Mouse (Mus musculus) kidney, postnatal 36 days (tissue): ENCODE measurements at regions not wholly inside any gene's neighbourhood (a gene's known extent, or its start where the extent isn't known, plus 50 kb on each side); places are given as distances from the start of the nearest gene placed in this dataset.

Experiments used
- DNase-seq, 2 experiments: peaks; one replicate each; pipeline ENCODE4 v3.0.0; 2021 to 2022; ENCODE audit warnings: mixed read lengths in 2 of 2

DNA sequence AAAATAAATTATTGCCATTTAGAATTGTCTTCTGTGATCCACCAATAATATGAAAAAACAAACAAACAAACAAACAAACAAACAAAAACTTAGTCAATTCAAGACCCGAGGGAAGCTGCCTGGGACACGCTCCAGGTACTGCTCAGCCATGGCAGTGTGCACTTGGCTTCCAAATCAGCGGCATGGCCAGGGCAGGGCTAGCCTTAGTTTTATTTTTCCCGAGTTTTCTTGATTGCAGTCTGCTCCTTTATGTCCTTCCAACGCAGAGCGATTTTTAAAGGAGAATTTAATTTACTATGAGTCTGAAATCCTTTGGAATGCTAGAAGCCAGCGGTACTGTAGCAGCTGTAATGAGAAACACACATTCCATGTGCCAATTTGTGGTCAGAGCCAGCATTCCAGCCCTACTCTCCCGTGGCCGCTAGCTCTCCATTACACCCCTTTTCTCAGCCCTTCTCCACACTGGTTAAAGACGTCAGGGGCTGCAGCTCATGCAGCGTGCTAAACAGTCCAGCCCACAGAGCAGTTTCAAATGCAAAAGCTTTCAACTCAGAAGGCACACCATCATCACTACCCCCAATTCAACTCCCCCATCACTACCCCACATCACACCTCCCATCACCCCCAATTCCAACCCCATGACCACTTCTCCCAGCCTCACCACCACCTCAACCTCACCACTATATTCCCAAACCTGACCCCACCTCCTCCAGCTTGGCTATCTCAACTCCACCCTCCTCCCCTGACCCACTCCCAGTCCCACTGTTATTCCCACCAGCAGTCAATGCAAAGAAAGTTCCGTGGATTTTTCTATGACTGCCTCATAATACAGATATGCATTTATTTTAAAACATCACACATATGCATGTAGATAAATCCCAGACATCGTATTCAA, 187.9 kb upstream of the Gas1 start:
- DNase-seq: peak; percentile 10 to 19

GRCm38 (mm10) chr13:60369216-60369615, 192.1 kb upstream of the Gas1 start:
- DNase-seq: no peak

GRCm38 (mm10) chr13:60371656-60372055, 194.5 kb upstream of the Gas1 start:
- no peak for DNase-seq

DNA sequence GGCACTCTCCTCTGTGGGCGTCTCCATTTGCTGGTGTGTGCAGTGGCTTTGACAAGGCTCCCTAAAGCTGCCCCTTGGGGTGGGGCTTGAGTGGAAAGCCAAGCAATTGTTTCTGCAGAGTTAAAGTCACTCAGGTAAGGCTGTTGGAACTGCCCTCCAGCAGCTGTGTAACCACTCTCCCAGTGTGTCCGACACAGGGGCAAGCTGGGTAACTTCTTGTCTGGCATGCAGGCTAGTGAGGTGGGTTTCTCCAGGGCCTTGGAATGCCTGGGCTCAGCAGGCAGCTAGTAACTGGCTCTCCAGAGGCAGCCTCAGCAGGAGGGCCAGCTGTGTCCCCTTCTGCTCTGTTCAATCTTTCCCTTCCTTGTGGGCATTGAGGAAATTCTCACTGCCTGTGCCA, 199.5 kb upstream of the Gas1 start:
- DNase-seq: no peak

- DNase-seq: no peak
Measured at GRCm38 (mm10) chr13:60382855-60383254, 205.7 kb upstream of the Gas1 start.

- no peak for DNase-seq
Measured at GRCm38 (mm10) chr13:60398836-60399235, 202.9 kb upstream of the Dapk1 start.

GRCm38 (mm10) chr13:60400764-60401487, 200.8 kb upstream of the Dapk1 start:
- DNase-seq: no peak

- no peak for DNase-seq
Measured at GRCm38 (mm10) chr13:60403471-60403870, 198.3 kb upstream of the Dapk1 start.

DNA sequence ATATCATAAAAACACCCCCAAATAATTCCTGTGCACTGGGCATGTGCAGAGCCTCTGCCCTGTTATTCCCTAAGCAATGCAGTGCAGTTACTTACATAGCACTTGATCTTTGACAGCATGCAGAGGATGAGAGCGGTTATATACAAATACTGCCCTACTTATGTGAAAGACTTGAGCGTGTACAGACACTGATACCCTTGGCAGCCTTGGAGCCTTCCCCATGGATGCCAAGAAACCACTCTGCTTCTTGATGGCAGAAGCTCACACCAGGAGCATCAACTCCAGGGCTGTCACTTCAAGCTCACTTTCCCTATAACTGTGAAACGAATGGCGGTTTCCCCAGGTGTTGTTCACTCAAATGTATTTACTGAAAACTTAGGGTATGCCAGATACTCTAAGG, 194.4 kb upstream of the Dapk1 start:
- no peak for DNase-seq

DNA sequence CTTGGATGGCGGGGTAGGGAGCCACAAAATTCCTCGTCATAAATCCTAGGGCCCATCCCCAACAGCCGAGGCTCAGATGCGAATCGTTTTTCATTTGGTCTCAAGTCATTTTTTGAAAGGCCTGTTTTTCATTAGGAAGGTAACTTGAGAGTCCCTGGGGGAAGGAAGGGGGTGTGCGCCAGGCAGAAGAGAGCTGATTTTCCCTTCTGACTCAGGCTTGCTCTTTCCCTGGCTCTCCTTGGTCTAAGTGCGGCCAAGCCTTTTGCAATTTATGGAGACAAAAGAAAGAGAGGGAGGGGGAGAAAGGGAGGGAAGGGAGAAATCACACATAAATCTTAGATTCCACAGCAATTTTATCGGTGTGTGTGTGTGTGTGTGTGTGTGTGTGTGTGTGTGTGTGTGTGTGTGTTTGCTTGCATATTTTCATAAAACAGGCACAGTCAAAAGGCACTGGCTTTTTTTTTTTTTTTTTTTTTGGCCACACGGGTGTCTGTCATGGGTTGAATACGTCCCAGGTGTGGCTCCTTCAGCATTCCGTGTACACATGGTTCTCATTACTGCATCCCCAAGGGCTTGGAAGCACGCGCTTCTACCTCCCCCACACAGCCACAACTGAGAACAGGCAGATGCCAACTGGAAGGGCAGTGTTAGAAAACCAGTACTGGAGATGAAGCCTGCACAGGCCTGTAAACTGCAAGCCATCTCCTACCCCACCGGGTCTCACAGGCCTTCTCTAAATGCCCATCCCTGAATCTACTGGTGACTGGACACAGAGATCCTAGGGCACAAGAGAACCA, 191.8 kb upstream of the Dapk1 start:
- no peak for DNase-seq

- no peak for DNase-seq
Measured at GRCm38 (mm10) chr13:60416024-60416423, 185.7 kb upstream of the Dapk1 start.

DNA sequence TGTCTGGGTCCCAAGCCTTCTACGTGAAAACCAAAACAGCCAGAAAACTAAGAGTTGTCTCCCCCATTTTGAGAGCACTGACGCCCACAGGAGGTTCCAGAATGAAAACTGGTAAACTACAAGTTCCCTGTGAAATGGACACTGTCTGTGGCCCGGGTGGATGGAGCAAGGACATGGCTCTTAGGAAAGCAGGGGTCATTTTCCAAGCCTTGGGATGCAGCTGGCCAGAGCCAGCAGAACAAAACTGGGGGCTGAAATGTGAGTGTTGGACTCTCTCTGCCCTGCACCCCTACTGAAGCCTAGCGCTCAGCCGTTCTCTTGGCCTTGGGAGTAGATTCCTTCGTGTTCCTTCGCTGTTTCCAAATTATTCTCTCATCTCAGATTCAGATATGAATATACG, 184.7 kb upstream of the Dapk1 start:
- DNase-seq: no peak

DNA sequence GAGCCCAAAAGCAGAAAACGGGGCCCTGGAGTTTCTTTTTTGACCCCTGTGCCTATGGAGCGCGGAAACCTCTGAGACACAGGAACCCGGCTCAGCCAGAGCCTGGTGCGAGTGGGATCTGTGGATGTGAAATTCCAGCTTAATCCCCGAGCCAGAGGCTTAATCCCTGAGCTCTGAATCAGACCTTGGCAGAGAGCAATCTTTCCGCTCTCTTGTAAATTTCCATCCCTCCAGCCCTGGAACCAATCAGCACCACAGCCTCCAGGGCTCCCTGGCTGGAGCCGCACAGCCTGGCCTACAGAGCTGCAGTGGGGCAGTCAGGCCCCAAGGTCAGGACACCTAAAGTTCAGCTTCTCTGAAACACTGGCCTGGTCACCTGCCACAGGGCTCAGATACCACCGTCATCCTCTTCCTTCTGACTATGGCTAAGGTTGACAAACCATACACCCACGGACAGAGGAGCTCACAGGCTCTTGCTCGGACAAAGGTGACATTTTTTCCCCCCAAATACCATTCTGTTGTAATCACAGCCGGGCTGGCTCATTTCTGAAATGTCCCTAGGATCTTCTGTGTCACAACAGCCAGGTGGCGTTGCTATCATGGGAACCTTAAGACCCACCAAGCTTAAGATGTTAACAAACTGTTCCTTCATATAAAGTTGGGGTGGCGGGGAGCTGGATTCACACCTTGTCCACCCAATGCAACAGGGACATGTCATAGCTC, 184.2 kb upstream of the Dapk1 start:
- peak; percentile 21 to 30 for DNase-seq

DNA sequence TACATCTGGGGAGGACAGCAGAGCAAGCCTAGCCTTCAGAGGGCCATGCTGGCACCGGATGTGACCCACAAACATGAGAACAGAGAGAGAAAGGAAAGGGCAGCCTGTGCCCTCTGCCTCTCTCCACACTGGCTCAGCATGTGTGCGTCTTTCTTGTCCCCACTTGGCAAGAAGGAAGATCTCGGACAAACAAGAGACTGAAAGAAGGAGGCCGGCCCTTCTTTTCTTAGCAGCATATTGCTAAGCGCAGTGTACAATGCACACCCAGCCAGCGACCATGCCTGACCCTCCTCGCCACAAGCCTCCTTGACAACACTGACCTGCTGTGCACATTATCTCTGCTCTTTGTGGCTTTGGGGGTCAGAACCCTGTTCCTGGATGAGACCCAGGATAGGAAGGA, 181.4 kb upstream of the Dapk1 start:
- DNase-seq: peak in 1 of 2 experiments; percentile 5

- peak in 1 of 2 experiments; percentile 4 for DNase-seq
Measured at GRCm38 (mm10) chr13:60420842-60421696, 180.7 kb upstream of the Dapk1 start.

DNA sequence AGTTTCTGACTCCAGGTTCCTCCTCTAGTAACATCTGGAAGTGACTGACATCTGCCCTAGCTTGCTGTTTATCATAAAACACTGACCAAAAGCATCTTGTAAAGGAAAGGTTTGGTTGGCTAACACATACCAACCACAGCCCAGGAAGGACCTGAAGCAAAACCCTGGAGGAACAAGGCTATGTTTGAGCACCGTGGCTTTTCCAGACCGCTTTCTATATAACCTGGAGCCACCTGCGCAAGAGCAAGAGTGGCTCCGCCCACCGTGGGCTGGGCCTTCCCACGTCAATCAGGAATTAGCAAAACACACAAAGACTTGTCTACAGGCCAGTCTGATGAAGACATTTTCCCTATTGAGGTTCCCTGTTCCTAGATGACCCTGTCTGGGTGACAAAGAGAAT, 177.5 kb upstream of the Dapk1 start:
- DNase-seq: no peak

DNA sequence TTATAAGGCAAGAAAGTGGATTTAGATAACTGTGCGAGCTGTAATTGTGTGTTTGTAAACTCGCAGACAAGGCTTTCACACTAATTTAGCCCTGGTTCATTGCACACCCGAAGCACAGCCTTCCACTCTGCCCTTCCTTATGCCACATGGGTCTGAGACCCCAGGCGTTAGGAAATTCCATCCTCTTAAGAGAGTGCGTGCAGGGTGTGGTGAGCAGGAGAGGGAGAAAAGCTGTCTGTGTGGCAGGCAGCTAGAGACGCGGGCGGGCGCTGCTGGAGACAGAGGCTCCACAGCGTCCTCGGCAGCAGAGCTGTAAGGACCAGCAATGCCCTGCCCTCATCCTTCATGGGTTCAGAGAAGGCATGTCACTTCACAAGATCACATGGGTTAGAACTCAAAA, 176.6 kb upstream of the Dapk1 start:
- no peak for DNase-seq

DNA sequence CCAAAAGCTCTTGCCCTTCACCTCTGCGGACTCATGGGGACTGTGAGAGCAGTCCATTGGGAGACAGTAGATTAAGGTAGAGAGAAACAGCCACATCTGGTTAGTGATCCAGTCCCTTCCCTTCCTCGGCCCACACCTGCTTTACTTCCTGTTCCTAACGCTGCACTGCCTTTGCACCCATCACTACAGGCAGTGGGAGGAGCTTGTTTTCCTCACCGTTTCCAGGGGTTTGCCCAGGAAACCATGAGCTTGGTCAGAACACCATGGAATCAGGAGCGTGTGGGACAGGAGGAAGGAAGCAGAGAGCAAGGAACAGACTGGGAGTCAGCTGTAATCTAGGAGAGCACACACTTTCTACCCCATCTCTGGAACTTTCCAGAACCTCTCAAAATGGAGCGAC, 176.2 kb upstream of the Dapk1 start:
- no peak for DNase-seq

DNA sequence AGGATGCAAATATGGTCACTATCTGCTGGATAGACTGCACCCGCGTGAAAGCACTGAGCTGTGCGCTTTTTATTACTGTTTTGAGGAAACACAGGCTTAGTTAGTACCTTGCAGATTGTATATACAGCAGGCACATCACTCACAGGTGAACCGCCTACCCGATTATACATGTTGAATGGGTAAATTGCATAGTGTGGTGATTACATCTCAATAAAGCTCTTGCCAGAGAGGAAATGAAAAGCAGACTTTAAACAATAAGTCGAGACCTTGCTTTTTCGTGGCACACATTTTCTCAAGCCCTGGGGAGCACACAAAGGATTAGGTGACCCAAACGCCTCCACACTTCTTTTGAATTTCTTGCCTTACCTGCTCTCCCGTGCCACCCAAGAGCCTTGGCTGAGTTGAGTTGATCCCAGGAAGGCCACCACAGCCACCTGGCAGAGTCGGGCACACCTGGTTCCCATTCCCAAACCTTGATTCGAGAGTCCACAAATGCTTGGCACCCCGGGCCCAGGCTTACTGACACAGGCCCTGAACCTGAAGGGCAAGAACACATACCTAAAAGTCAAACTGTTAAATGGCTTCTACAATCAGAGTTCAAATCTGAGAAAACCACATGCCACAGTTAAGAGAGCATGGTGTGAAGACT, 175.4 kb upstream of the Dapk1 start:
- no peak for DNase-seq

GRCm38 (mm10) chr13:60427077-60427476, 174.7 kb upstream of the Dapk1 start:
- peak in 1 of 2 experiments; percentile 18 for DNase-seq
